Mouse (Mus musculus): ENCODE measurements around the gene Gm10959.

Gm10959 gene

DNA sequence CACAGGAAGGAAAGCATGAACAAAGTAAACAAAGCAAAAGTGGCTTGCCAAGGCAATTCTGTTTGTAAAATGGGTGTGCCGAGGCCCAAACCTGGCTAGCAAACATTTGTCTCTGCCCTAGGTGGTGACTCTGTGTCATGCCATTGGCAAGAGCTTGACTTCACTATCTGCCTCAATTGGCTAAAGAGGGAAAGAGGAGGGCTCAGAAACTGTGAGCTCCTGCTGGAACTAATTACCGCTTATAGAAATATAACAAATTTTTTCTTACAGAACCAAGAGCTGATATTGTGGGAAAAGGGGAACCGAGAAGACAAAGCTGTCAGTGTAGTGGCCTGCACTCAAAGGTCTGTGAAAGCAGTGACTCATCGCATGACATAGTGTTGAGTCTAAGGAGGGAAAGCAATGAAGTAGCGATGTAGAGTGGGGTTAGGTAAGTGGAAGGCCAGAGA is 30.8 kb downstream of the Gm10959 start:
- no peak for DNase-seq (ENCODE audit: low spot score)

DNA sequence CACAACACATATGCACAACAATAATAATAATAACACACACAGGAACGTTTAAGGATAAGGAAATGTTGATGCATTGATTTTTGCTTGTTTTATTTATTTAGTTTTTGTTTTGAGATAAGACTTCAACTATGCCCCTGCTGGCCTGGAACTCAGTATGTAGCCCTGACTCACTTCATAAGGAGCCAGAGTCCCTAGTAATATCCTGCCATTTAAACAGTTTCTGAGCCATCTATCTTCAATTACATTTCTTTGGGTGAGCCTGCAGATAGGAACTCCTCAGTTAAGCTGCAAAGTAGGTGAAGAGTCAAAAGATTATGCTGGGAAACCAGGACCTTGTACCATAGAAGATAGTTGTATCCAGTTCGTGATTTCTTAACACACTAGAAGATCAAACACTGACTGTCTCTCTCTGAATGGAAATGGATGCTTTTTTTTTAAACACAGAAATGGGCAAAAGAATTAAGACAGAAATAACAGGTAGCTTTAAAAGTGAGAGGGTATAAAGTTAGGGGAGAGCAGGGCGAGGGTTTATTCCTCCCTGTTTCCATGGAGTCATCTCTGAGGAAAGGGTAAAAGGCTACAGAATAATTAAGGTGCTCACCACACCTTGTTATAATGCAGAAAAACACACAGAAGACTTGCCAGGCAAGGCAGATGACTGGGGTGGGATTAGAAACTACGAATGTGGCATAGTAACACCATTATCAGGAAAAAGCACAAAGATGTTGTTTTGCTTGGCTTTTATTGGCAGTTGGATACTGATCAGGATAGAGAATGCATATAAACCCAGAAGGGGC is 31.5 kb downstream of the Gm10959 start:
- no peak for DNase-seq (ENCODE audit: low spot score)

DNA sequence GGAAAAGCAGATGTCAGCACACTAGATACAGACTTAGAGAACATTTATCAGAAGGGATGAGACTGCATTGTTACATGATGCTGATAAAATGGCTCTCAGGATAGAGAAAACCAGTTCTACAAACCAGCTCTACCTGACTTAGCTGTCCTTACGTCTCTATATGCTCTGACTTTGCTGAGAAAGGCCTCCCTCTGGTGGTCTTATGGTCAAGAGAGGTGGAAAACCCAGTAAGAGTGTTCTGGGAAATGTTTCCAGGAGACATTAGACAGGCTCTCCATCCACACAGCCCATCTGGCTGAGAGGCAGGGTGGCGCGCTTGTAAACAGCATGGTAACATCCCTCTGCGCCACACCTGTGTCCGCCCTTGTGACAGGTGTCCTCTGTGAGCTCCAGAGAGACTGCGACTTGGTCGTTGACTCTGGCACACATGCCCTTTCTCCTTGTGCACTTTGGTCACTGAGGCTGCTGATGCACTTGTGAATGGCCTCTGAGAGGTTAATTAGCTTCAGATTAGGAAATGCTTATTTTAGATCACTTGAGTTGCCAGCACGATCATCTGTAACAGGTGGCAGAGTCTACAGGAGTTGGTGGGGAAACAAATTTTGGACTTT is 40.4 kb downstream of the Gm10959 start:
- no peak for DNase-seq (ENCODE audit: low spot score)

DNA sequence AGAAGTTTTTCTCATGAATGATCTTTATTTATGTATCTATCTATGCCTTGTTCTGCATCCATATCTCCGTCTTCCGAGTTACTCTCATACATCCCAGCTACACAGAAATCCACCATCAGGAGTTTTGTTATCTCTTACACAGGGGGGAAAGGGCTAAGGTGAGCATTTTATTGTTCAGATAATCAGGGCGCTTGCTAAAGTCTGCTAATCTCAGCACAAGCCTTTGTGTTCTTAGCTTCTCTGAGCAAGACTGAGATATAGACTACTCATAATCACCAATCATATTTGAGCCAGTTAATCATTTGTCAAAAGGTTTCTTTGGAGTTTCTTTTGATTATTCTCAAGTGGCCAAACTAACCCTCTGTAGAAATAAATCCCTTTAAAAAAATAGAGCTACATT is 41.6 kb downstream of the Gm10959 start:
- DNase-seq (ENCODE audit: low spot score): no peak

DNA sequence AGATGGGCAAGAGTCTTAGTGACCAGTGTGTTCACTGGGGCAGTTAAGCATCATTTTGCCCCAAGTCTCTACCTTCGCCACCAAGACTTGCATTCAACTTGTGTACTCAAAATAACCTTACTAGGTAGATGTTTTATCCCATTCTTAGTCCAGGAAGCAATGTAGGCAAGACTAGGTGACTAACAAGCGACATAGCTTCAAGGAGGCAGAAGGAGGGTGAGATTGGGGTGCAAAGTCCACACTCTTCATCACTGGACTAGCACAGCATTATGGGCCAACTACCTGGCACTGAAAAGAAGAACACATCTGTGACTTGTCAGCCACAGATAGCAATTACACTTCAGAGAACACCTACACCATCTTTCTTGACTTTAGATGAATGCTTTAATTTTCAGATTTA is 42.3 kb downstream of the Gm10959 start:
- DNase-seq (ENCODE audit: low spot score): no peak

DNA sequence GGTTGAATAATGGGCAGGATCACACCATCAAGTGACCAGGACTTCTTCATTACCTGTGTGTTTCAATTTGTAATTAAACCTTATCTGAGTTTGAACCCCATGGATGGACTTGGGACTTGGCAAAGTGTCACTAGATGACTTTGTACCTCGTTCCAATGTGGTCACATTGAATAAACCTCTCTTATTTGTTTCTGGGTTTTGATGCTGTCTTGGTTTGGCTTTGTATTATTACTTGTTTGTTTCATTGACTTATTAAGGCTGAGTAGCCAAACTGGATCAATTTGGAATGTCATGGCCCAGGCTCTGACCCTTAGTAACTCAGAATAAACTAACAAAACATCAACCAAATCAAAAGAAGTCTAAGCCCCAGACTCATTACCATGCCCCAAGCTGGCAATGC is 47.6 kb downstream of the Gm10959 start:
- no peak for DNase-seq (ENCODE audit: low spot score)

DNA sequence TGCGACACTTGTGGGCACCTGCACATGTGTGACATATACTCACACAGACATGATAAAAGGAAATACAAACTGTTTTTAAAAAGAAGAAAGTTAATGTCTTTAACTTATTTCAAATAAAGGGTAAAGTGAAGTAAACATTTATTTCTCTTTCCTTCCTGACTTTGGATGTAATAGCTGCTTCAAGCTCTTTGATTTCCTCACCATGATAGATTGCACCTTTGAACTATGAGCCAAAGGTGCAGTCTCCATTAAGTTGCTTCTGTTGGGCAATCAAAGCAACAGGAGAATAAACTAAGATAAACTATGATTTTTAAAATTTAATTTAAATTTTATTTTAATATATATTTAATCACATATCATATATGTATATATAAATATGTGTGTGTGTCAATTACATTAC is 50.9 kb downstream of the Gm10959 start:
- DNase-seq (ENCODE audit: low spot score): no peak

DNA sequence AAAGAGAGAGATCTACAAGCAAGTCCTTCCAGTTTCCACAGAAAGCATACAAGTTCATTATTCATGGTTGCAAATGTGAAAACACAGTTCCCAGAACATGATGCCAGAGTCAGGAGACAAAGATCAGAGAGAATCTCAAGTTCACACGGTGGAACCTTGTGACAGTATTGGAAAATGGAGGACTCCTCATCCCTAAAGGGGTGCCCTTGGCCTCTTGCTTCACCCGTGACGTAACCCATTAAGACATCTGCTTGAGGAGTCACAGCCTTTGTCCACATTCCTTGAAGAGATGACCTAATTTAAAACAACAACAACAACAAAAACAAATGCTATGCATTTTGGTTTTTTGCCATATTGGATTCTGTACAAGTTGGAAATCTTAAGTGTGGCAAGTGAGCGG is 54.1 kb downstream of the Gm10959 start:
- no peak for DNase-seq (ENCODE audit: low spot score)
